Mouse (Mus musculus) liver, adult 2 months (tissue): ENCODE measurements around the gene Sun1.

Source experiments
- CTCF ChIP-seq: fragments of 200-500 bp; IDR thresholded peaks from 2 replicates; pipeline ENCODE4 v1.5.1; 2011; ENCODE audit warnings: low read depth, low read length, control low read depth
- POLR2A ChIP-seq: fragments of 200-500 bp; IDR thresholded peaks from 2 replicates; pipeline ENCODE4 v1.6.1; 2011; ENCODE audit warnings: low read length, control low read depth; ENCODE audit not compliant: insufficient read depth; ENCODE audit errors: extremely low read depth

DNA sequence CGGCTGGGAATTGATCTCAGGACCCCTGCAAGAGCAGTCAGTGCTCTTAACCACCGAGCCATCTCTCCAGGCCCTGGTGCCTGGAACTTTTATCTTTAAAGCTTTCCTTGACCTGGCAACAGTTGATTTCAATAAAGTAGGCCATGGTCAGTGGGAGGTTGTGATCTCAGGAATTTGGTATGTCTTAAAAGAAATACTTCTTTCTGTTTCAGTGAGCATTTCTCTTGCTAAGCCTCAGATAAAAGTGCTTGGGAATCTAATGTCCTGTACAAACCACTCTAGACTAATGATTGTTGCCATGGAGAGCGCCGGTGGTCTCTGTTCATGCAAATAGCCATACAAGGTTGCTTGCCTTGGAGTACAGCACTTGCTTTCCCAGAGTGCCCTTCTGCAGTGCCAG is 57.4 kb downstream of the Sun1 start:
- TF ChIP-seq CTCF (no peak), POLR2A (no peak)
